23 mouse cellular contexts compared by ENCODE assay signal in the genomic region with DNA sequence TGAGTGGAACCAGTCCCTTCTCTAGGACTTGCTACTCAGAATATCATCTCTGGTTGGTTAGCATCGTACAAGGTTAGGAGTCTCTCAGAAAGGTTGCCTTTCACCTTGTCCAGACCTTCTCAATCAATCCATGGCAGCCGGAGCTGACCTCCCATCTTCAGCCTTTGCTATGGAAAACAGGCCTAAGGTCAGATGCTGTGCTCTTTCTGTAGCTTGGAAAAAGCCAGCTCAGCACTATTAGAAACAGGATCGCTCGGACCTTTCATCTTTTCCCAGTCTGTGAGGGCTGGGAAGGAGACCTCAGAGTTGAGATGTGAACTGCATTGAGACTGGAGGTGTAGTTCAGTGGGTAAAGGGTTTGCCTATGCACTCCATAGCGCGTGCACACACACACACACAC. TPM values are rescaled to one million over a fixed set of nuclear protein-coding genes. Genes with fewer than 3 reads are reported as not detected.
"Had no signal": no experiment of that assay in that cellular context is flagged by ENCODE, and none has a peak within 500 bp of the region (broad histone marks: within the 10 kb centered on the region; RNA-seq: fewer than 3 reads in every experiment).

No protein-coding gene starts in this region.

- H3K4me2 ChIP-seq: neural tube, embryonic 13.5 days; neural tube, embryonic 15.5 days; stomach, embryonic 15.5 days had no signal

- H3K36me3 ChIP-seq: neural tube, embryonic 13.5 days; neural tube, embryonic 15.5 days; stomach, embryonic 15.5 days had no signal

- DNase-seq: retina, postnatal 1 day; right cerebral cortex, adult 18-20 months; right cerebral cortex, postnatal 14 days; right cerebral cortex, postnatal 25 days; right cerebral cortex, postnatal 4 days; spleen, adult 18-20 months; thymus, adult 18-20 months; thymus, adult 2 months; thymus, postnatal 14 days; thymus, postnatal 25 days; thymus, postnatal 36 days; thymus, postnatal 4 days had no signal

- H3K4me3 ChIP-seq: neural tube, embryonic 13.5 days; neural tube, embryonic 15.5 days; stomach, embryonic 15.5 days had no signal

- H3K9me3 ChIP-seq: neural tube, embryonic 13.5 days; neural tube, embryonic 15.5 days; stomach, embryonic 15.5 days had no signal

- H3K4me1 ChIP-seq: neural tube, embryonic 13.5 days; neural tube, embryonic 15.5 days had no signal

- H3K9ac ChIP-seq: neural tube, embryonic 13.5 days; neural tube, embryonic 15.5 days; stomach, embryonic 15.5 days had no signal

- H3K27me3 ChIP-seq: neural tube, embryonic 13.5 days; neural tube, embryonic 15.5 days; stomach, embryonic 15.5 days had no signal

- H3K27ac ChIP-seq: neural tube, embryonic 13.5 days; neural tube, embryonic 15.5 days; stomach, embryonic 15.5 days; stomach, postnatal 0 days had no signal

RNA-seq across cellular contexts. Expression of a gene that starts 10.6 kb away (rescaled TPM):
- total RNA-seq: neutrophil, adult 5-6 weeks had no signal
- polyA plus RNA-seq: neural tube, embryonic 13.5 days; neural tube, embryonic 14.5 days; small intestine, adult 2 months; spleen, adult 2 months; stomach, embryonic 14.5 days; stomach, embryonic 15.5 days; stomach, embryonic 16.5 days; stomach, postnatal 0 days; urinary bladder, adult 2 months had no signal
